Mouse (Mus musculus): Measurements from ENCODE around the gene Clptm1.

Clptm1 gene

DNA sequence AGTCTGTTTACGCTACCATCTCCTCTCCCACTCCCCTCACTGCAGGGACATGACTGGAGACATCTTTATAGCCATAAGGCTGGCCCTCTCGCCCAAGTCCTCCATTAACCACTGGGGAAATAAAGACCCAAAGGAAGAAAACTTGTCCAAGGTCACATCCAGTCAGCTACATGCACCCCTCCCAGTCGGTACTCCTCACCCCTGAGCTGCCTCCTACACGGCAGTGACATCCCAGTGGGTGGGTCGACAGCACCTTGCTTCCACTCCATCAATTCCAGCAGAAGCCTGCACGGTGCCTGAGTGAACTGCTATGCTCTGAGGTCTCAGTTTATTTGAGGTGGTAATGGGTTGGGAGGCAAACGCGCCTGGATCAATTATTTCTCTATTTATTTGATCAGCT, 893 bp downstream of the Clptm1 start:
- DNase-seq, result peak; percentile 34

DNA sequence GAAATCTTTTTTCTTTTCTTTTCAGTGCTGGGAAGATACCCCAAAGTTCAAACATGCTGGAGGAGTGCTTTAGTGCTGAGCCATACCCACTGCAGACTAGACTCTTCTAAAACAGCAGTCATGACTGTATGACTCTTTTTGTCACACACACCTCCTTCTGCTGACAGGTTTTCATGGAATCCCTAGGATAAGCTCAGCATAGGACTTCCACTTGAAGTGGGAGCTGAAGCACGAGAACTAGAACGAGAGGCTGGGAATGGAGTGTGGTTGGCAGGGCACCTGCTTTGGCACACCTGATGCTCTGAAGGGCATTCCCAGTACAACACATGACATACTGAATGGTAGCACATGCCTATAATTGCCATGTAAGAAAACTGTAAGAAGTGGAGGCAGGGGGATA, 12.2 kb downstream of the Clptm1 start:
- DNase-seq, result no peak

DNA sequence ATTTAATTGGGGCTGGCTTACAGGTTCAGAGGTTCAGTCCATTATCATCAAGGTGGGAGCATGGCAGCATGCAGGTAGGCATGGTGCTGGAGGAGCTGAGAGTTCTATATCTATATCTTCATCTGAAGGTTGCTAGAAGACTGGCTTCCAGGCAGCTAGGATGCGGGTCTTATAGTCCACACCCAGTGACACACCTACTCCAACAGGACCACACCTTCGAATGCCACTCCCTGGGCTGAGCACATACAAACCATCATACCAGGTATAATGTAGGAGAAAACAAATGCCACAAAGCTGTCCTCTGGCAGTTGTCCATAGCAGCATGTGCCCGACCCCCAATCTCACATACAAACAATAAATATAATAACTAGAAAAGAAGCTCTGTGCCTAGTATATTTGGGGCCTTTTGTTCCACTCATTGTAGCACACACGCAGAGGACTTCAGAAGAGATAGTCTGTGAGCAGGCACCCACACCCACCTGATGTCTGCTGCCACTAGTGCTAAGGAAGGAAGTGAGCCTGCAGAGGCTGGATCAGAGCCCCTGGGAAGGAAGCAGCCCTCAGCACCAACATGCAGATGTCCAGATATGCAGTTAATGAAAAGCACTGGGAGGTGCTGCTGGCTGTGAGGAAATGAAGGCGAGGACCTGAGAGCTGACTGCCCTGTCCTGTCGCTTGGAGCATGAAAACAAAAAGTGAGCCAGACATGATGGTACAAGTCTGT, 13.6 kb downstream of the Clptm1 start:
- no peak for DNase-seq

DNA sequence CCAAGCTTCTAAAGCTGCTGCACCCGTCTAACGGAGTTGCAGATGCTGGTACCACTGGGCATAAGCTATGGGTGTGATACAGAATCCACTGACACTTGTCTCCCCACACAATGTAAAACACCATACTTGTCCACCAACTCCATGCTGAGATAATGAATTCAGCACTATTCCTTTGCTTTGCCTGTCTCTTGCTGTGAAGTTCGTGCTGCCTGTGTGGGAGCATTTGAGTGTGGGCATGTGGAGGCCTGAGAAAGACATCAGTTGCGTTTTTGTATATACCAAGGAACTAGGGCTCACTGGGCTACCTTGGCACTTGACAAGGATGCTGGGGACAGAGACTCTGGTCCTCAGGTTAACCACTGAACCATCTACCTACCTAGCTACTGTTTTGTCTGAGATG, 23.6 kb downstream of the Clptm1 start:
- DNase-seq, result no peak

DNA sequence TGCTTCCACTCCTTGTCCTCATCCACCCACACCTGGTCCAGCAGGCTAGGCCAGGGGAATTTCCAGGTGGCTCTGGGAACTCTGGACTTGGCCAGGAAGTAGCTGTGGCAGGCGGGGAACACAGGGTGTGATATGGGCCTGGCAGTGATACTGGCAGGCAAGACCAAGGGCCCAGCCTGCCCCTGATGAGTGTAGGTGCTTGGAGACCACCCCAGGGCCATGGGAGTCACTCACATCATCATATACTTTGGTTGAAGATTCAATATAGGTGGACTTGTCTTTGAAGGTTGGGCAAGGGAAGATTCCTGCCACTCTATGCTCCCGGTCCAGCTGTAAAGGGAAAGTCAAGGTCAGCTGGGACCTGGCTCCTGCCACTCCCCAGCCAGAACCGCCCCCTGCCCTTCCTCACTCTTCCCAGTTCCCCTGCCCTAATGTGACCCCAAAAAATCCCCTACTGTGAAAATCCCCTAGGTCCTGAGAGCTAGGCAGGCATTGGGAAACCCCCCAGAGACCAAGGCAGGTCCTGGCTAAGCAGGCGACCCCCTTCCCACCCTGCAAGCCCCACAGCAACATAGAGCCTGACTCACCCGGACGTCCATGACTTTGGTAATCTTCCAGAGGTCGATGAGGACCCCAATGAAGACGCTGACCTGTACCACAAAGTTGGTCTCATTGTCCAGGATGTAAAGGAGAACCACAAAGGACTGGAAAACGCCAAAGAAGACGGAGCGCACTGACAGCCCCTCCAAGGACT, 29.6 kb downstream of the Clptm1 start:
- no peak for DNase-seq

DNA sequence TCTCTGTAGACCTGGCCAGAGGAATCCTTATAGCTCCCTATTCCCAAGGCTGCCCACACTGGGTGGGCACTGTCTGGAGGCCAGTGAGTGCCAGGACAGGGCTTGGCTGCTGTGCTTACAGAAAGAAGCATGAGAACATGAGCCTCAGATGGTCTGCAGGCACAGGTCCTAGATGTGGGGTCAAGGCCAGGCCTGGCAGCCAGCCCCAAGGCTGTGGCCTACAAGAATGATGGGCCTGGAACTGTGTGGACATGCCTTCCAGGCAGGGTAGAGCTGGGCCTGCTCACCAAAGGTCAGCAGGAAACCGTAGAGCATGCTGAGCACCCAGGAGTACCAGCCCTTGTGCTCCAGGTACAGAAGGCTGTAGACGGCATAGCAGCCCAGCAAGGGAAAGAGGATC, 30.2 kb downstream of the Clptm1 start:
- no peak for DNase-seq

DNA sequence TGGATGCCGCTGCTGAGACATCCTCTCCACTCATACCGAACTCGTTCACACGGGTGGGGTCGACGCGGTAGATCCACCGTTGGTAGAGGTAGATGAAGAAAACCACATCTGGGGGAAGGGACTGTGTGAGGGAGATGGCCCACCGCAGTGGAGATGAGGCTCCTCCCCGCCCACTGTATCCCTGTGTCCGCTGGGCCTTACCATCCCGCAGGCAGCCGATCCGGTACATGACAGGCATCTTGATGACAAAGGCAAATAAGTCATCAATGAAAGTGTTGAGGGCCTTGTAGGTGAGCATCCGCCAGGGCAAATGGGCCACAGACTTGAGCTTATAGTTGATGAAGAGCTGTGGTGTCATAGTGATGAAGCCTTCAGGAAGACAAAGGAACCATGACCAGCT, 31.0 kb downstream of the Clptm1 start:
- no peak for DNase-seq

DNA sequence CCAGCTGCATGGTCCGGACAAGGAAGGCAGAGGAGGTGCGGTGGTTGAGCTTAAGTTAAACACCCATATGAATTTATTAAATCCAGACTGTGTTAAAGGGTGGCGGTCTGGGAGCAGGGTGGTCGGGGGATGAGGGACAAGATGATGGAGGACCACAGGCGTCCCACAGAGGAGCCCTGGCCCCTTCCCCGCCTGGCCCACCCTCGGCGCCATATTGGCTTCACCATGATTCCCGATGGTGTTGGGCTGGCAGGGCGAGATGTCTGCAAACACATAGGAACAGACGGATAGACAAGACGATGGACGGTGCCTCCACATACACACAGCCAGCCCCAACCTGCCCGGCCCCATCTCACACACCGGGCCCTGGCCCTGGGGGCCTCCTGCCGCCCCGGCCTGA, 31.6 kb downstream of the Clptm1 start:
- no peak for DNase-seq

DNA sequence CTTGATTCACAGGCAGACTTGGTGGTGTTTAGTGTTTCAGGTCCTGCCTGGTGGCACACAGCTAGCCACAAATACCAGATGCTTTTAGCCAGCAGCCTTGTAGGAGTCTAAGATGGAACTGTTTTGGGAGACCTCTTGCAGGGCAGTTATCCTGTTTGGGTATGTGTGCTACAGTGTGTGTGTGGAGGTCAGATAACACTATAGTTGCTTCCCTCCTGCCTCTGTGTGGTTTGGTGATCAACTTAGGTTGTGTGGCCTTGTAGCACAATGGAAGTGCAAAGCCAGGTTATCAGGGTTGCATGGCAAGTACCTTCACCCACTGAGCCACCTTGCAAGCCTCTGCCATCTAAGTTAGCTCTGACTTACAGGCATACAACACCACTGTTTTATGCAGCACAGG, 32.1 kb downstream of the Clptm1 start:
- no peak for DNase-seq

DNA sequence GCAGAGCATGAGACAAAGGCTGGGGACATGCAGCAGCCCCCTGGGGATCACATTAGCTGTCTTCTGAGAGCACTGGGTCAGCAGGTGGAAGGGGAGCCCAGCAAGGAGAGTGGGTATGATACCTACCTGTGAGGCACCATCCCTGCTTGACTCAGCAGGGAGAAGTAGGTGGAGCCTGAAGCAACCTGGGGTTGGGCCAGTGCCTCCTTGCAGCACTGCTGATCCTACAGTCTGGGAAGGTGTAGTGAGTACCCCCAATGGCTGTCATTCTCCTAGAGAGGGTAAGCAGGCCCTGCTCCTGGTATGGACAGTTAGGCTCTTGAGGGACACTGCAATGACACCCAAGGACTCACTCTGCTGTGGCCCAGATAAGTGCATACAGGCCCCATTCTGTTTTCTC, 32.6 kb downstream of the Clptm1 start:
- no peak for DNase-seq

DNA sequence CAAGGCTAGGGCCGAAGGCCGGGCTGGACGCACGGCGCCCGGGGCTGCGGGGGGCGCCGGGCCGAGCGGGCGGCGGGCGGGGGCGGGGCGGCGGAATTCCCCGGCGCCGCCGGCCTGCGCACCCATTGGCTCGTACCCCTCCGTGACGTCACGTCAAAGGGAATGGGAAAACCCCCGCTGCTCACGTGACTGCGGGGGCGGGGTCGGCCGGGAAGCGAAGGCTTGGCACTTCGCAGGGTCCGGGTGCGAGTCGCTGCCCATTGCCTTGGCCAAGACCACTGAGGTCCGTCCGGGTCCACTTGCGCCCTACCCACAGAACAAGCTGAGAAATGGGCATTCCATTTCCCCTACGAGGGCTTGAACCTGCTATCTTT, 35.5 kb downstream of the Clptm1 start, which contains the start of gene Relb:
Gene Relb, minus strand, starts transcription at position 78 of the 374 bp plus-strand sequence.
- DNase-seq, result peak; percentile 83

DNA sequence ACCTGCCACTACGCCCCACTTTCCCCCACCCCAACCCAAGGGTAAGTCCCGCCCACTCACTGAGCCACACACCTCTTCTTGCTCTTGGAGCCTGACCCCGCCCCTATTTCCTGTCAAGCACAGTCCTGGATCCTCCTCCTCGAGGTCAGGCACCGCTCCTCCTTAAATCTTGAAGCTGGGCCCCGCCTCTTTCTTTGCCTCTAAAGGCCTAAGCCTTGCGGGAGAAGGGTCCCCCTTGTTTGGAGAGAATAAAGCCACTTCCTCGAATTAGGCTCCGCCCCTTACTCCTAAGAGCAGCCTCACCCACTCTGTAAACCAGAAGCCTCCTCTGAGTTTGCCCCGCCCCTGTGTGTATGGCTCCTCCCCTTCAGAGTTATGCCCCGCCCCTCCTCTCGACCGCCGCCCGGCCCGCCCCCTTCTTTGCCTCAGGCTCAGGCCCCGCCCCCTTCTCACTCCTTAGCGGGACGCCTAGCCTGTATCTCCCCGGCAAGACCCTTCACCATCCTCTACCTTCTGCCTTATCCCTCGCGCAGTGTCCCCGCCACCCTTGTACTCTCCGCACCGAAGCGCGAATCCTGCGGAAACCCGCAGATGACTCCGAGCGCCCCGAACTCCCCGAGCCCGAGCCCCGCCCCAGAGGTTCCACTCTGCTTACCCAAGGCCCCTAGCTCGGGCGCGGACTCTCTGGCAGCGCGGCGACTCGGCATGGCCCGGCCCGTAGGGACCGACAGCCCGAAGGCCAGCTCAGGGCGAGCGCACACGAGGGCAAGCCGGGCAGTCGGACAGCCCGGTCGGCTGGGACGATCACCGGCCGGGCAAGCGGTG, 36.1 kb downstream of the Clptm1 start:
- DNase-seq, result peak; percentile 75

DNA sequence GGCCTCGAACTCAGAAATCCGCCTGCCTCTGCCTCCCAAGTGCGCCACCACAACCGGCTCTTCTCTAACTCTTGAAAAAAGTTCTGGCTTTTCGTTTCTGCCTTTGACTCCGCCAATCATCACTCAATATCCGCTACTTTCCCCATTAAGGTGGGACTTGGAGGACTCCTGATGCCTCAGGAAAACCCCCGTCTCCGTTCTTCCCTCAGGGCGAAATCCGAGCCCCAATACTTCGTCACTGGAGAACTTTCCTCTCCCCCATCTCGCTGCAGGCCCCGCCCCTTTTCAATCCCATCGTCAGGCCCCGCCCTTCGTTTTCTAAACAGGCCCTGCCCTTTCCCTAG, 36.7 kb downstream of the Clptm1 start:
- no peak for DNase-seq

DNA sequence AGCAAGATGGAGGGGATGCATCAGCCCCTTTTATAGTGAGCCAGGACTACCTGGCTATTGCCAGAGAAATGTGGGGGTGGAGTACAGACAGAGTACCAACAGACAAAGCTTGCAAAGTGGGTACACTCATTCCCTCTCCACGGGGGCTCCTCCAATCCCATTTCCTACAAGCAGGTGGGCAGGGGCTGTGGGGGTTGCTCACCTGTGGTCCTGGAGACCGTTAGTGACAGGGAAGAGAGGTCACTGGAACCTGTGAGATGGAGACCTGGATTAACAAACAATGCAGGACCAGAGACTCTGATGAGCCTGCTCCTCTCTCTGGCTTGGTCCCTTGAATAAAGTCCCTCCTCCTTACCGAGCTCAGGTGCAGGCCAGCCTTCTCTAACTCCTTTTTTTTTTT, 37.1 kb downstream of the Clptm1 start:
- no peak for DNase-seq

DNA sequence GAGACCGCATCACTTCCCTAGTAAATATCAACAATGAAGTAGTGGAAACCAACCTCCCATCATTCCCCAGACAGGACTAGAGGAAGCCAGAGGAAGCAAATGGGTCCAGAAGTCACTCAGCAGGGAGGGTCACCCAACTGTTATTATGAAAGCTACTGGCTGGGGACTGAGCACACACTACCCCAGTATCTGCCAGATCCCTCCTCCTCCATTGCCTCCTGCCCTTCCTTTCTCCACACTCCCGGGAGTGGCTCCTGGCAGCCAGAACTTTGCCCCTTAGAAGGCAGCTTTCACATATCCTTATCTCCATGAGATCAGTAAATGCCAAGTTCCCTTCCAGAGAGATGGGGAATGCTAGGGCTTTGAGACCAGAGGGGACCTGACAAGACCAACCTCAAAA, 41.4 kb downstream of the Clptm1 start:
- DNase-seq, result no peak

DNA sequence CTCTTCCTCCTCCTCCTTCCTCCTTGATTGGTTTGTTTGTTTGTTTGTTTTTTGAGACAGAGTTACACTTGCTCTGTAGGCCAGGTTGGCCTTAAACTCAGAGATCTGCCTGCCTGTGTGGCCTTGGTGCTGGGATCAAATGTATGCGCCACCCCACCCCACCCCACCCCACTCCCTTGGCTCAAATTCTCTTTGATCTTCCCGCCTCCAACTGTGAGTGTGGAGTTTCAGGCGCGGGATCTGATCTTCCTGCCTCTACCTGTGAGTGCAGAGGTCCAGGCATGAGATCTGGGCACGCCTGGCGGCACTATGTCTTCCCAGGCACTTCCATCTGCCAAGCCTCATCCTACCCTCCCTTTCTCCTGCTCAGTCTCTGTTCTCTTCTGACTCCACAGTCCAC, 42.6 kb downstream of the Clptm1 start:
- DNase-seq, result no peak

DNA sequence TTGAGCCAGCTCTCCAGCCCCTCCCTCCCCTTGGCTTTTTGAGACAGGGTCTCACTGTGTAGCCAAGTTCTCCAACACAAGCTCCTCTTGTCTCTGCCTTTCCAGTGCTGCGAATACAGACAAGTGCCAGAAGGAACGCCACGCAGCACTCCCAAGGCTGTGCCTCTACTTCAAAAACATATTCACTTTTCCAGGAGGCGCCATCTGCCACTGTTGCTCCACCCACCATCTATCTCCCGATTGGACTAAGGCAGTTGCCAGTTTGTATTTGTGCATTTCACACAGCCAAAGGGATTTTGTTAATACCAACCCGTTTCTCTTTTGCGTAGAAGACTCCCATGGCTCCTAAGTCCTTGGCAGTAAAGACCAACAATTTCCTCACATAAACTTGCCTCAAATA, 44.0 kb downstream of the Clptm1 start:
- DNase-seq, result no peak

DNA sequence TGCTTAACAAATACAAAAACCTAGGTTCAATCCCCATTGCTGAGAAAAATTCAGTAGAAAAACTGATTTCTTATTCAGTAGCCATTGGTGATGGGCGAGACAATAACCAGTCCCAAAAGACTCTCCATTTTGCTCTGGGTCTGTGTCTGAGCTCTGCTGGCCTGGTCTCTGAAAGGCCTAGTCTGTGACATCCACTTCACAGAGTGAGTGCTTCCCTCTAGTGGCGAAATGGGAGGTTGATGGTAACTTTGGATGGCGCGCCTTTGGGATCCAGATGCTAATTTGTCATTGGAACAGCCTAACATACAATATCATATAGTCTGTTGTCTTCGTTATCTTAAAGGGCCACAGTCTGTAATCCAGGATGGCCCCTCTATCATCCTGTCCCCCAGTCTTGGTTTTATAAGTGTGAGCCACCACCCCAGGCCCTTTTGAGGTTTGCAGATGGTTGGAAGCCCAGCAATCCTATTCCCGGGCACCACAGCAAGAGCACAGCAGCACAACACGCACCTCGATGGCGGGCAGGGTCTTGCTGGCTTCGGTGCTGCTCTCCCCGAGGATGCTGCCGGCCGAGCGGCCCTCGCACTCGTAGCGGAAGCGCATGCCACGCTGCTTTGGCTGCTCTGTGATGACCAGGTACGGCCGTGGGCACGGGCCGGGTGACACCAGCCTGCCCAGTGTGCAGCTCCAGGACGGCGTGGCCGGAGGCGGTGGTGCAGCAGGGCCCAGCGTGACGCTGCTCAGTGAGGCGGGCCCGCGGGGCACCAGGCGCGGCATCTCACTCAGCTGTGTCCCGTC, 45.6 kb downstream of the Clptm1 start:
- peak; percentile 66 for DNase-seq

DNA sequence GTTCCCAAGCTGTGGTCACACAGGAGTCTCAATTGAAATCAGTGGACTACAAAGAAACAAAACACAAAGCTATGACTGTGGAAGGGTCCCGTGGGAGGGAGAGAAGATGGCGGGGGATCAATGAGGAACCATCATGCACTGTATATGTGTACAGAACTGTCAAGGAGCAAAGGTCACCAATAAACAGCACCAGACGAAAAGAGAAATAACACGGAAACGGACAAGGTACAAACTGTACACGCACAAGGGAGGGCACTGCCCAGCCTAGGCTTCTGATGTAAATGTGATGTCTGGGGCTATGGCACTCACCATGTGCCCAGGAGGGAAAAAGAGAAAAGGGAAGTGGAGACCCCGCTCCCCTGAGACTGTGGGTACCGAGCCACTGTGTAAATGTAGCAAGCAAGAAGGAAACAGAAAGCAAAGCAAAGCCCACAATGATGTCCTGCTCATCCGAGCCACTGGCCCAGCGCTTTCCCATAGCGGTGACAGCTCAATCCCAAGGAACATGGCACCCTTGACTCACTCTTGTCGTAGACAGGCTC, 49.7 kb downstream of the Clptm1 start:
- DNase-seq, result no peak

DNA sequence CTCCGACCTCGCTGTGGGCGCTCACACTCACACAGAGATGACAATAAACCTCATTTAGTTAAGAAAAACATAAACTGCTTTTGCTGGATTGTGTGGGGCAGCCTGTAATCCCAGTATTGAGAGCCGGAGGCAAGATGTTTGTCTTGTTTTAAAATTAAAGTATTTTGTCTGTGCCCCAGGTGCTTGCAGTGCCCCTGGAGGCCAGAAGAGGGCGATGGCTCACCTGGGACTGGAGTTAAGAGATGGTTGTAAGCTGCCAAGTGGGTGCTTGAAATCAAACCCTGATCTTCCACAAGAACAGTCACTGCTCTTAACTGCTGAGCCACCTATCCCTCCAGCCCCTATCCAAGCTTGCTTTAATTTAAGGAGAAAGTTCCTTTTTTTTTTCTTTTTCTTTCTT, 53.9 kb downstream of the Clptm1 start:
- DNase-seq, result no peak

DNA sequence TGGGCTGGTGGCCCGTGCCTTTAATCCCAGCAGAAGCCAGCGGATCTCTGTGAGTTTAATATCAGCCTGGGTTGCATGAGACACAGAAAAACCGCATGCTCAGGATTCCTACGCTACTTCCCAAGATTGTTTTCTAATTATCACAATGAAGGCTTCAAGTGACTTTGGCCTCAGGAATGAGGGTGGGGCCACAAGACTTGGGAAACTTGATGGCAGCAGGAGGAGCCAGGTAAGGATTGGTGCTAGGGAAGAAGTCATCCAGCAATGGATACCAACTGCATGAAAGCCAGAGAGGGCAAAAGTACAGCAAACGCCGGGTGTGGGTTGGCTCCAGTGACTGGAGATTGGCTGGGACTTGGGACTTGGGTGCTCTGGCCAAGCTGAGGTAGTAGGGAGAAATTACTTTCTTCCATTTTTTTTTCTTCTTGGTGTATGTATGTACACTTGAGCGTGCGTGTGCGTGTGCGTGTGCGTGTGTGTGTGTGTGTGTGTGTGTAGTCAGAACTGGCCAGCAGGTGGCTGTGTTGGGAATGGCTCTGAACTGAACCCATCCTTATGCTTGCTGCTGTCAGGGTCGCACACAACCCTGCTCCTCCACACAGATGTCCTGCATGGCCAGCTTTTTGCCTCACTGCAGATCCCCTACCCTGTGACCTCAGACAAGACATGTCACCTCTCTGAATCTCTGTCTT, 55.0 kb downstream of the Clptm1 start:
- no peak for DNase-seq

DNA sequence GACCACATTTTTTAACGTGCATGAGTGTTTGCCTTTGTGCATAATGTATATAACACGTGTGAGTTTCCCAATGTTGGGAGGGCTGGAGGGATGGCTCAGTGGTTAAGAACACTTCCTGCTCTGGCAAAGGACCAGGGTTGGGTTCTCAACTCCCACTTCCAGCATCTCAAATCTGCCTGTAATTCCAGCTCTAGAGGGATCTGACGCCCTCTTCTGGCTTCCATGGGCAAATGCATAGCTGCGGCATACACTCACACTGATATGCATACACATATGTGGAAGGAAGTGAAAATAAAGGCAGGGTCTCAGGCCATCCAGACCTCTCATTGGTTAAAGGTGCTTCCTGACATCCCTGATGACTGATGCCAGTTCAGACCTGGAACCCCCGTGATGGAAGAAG, 57.5 kb downstream of the Clptm1 start:
- DNase-seq, result no peak
